Mouse (Mus musculus): ENCODE measurements around the gene Gpc5. TPM values are rescaled to one million over a fixed set of nuclear protein-coding genes. Genes with fewer than 3 reads are reported as not detected.

Gpc5 gene
- polyA plus RNA-seq, 1 experiment from 2014 or later = 10.4 TPM

DNA sequence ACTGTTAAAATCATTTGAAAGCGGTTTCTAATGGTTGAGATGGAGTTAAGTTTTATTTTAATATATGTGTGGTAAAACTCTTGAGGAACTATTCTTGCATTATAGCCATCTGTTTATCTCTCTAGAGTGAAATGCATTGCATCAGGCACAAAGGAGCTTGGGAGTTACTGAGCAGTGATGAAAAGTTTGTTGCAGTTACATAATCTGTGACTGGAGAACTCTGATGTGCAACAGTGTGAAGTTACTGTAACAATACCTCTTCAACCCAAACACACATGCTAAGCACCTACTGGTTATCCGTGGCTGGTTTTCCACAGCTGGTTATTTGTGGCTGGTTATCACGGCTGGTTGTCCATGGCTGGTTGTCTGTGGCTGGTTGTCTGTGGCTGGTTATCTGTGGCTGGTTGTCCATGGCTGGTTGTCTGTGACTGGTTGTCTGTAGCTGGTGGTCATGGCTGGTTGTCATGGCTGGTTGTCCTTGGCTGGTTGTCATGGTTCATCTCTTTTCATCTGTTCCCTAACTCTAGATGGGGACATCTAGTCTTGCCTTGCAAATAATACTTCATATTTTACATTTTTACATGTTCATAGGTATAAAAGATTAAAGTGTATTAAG is 273.4 kb downstream of the Gpc5 start:
- no peak overlapping the region for H3K9ac ChIP-seq (ENCODE audit: low read depth, low read length)
- H3K27ac ChIP-seq (ENCODE audit: low read length) = no peak overlapping the region
- H3K27me3 ChIP-seq (ENCODE audit: control insufficient read depth, insufficient read depth, low read depth, low read length) = no peaks in the 10 kb centered on the region
- H3K4me2 ChIP-seq (ENCODE audit: low read length) = no peak overlapping the region
- no peak overlapping the region for H3K4me3 ChIP-seq (ENCODE audit: low read depth, low read length)
- H3K36me3 ChIP-seq (ENCODE audit: control insufficient read depth, insufficient read depth, low read length) = no peaks in the 10 kb centered on the region
- 96% methylated on average over 3 of the region's 3 CpGs for WGBS
- no peaks in the 10 kb centered on the region for H3K9me3 ChIP-seq (replicated peaks; ENCODE audit: control insufficient read depth, low read length, poor library complexity, severe bottlenecking)
- no peak for ATAC-seq
- H3K4me1 ChIP-seq (ENCODE audit: control insufficient read depth, insufficient read depth, low read length) = no peaks in the 10 kb centered on the region

DNA sequence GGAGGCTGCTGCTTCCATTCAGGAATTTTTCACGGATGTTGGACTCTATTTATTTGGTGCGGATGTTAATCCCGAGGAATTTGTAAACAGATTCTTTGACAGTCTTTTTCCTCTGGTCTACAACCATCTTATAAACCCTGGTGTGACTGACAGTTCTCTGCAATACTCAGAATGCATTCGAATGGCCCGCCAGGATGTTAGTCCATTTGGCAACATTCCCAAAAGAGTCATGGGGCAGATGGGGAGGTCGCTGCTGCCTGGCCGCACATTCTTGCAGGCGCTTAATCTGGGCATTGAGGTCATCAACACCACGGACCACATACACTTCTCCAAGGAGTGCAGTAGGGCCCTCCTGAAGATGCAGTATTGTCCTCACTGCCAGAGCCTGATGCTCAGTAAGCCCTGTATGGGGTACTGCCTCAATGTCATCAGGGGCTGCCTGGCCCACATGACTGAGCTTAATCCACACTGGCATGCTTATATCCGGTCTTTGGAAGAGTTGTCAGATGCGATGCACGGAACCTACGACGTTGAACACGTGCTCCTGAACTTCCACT is 277.7 kb downstream of the Gpc5 start:
- Histone ChIP-seq H3K4me2 (ENCODE audit: low read length) (no peak overlapping the region), H3K36me3 (ENCODE audit: control insufficient read depth, insufficient read depth, low read length) (no peaks in the 10 kb centered on the region), H3K27ac (ENCODE audit: low read length) (no peak overlapping the region), H3K27me3 (ENCODE audit: control insufficient read depth, insufficient read depth, low read depth, low read length) (no peaks in the 10 kb centered on the region), H3K9ac (ENCODE audit: low read depth, low read length) (no peak overlapping the region), H3K4me3 (ENCODE audit: low read depth, low read length) (no peak overlapping the region), H3K9me3 (replicated peaks; ENCODE audit: control insufficient read depth, low read length, poor library complexity, severe bottlenecking) (no peaks in the 10 kb centered on the region), H3K4me1 (ENCODE audit: control insufficient read depth, insufficient read depth, low read length) (no peaks in the 10 kb centered on the region)
- WGBS = 54% methylated on average over 15 of the region's 15 CpGs
- 0 out of 2 replicates have a peak, but pooled peaks have one; percentile 3 for ATAC-seq

DNA sequence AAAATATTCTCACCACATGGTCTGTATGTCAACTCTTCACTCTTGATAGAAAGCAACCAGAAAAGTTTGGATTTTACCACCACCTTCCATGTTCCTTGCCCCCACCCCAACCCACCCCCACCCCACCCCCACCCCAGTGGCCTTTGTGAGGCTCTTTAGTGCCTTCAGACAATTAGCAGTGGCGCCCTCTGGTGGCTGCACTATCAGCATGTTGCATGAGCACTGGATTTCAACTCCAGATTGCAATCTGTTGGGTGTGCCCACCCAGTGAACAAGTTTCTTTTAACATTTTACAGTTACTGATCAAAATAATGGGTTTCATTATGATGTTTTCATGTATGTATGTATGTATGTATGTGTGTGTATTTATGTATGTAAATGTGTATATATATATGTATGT is 279.1 kb downstream of the Gpc5 start:
- Histone ChIP-seq H3K9ac (ENCODE audit: low read depth, low read length) (no peak overlapping the region), H3K36me3 (ENCODE audit: control insufficient read depth, insufficient read depth, low read length) (no peaks in the 10 kb centered on the region), H3K9me3 (replicated peaks; ENCODE audit: control insufficient read depth, low read length, poor library complexity, severe bottlenecking) (no peaks in the 10 kb centered on the region), H3K4me1 (ENCODE audit: control insufficient read depth, insufficient read depth, low read length) (no peaks in the 10 kb centered on the region), H3K27me3 (ENCODE audit: control insufficient read depth, insufficient read depth, low read depth, low read length) (no peaks in the 10 kb centered on the region), H3K4me2 (ENCODE audit: low read length) (no peak overlapping the region), H3K4me3 (ENCODE audit: low read depth, low read length) (no peak overlapping the region), H3K27ac (ENCODE audit: low read length) (no peak overlapping the region)
- no peak for ATAC-seq
- 35% methylated on average over 1 of the region's 1 CpGs for WGBS

DNA sequence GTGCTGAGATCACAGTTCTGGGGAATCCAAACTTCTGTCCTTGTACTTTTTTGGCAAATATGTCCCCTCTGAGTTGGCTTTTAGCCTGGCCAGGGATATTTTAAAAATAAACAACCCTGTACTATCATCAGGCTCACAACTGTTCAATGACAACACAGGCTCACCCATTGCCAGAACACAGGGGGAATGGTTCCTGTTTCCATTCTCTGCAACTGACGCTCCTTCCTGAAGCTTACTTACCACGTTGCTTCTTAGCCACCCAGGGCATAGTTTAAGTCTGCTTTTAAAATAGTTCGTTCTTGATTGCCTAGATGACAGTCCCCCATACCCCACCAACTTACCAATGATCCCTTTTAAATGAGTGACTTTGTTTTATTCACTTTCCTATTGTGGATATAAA is 299.8 kb downstream of the Gpc5 start:
- no peak for ATAC-seq
- H3K27ac ChIP-seq (ENCODE audit: low read length) = no peak overlapping the region
- WGBS = 85% methylated on average over 3 of the region's 3 CpGs

DNA sequence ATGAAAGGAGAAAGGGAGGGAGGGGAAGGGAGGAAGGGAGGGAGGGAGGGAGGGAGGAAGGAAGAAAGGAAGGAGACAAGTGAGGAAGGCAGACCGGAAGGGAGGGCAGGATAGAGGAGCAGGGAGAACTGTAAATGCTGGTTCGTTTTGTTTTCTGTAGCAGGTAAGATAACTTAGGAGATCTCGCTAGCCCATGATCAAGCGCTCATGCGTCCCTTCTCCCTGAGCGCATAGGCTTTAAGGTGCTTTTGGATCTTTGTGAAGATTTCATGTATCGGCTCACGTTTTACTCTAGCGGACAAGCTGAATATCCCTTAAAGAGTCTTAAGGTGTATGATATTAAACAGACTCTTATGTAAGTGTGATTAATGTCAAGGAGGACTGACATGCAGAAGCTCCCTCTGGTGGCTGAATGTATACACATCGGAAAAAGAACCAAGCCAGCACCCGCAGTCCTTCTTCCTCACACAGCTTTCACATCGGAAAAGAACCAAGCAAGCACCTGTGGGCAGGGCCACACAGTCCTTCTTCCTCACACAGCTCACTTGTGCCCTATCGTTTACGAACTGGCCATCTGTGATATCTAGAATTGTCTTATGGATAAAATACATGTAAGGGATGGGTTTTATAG is 301.0 kb downstream of the Gpc5 start:
- 50% methylated on average over 14 of the region's 14 CpGs for whole genome bisulfite sequencing
- no peaks in the 10 kb centered on the region for H3K4me1 ChIP-seq (ENCODE audit: control insufficient read depth, insufficient read depth, low read length)

More for the DNA sequence above, 299.8 kb downstream of the Gpc5 start:
- Histone ChIP-seq H3K4me2 (ENCODE audit: low read length) (no peak overlapping the region), H3K27me3 (ENCODE audit: control insufficient read depth, insufficient read depth, low read depth, low read length) (no peaks in the 10 kb centered on the region), H3K4me3 (ENCODE audit: low read depth, low read length) (no peak overlapping the region), H3K9ac (ENCODE audit: low read depth, low read length) (no peak overlapping the region), H3K4me1 (ENCODE audit: control insufficient read depth, insufficient read depth, low read length) (no peaks in the 10 kb centered on the region), H3K9me3 (replicated peaks; ENCODE audit: control insufficient read depth, low read length, poor library complexity, severe bottlenecking) (no peaks in the 10 kb centered on the region), H3K36me3 (ENCODE audit: control insufficient read depth, insufficient read depth, low read length) (no peaks in the 10 kb centered on the region)

DNA sequence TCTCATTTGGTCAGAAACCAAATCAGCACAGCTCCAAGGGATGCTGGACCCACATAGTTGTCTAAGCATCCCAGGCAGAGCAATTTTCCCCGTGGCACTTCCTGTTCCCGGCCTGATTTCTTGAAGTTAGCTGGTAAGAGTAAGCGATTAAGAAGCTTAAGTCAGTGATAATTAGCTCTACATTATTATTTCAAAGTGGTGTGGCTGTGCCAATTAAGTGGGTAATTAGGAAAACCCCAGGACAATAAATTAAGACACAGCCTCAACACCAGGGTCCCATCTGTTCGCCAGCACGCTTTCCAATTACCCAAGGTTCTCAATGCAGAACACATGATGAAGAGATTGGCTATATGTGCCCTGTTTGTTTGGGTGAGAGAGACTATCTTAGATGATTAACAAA is 314.6 kb downstream of the Gpc5 start:
- Histone ChIP-seq H3K4me1 (ENCODE audit: control insufficient read depth, insufficient read depth, low read length) (no peaks in the 10 kb centered on the region), H3K9ac (ENCODE audit: low read depth, low read length) (no peak overlapping the region), H3K36me3 (ENCODE audit: control insufficient read depth, insufficient read depth, low read length) (no peaks in the 10 kb centered on the region), H3K4me2 (ENCODE audit: low read length) (no peak overlapping the region), H3K27ac (ENCODE audit: low read length) (no peak overlapping the region), H3K4me3 (ENCODE audit: low read depth, low read length) (no peak overlapping the region), H3K9me3 (replicated peaks; ENCODE audit: control insufficient read depth, low read length, poor library complexity, severe bottlenecking) (no peaks in the 10 kb centered on the region), H3K27me3 (ENCODE audit: control insufficient read depth, insufficient read depth, low read depth, low read length) (no peaks in the 10 kb centered on the region)
- peak; percentile 28; the same call in 1 of the 2 replicates for ATAC-seq
- 39% methylated on average over 5 of the region's 5 CpGs for WGBS

More for the DNA sequence above, 301.0 kb downstream of the Gpc5 start:
- Histone ChIP-seq H3K36me3 (ENCODE audit: control insufficient read depth, insufficient read depth, low read length) (no peaks in the 10 kb centered on the region), H3K4me3 (ENCODE audit: low read depth, low read length) (no peak overlapping the region), H3K27ac (ENCODE audit: low read length) (no peak overlapping the region), H3K9ac (ENCODE audit: low read depth, low read length) (no peak overlapping the region), H3K9me3 (replicated peaks; ENCODE audit: control insufficient read depth, low read length, poor library complexity, severe bottlenecking) (no peaks in the 10 kb centered on the region), H3K4me2 (ENCODE audit: low read length) (no peak overlapping the region), H3K27me3 (ENCODE audit: control insufficient read depth, insufficient read depth, low read depth, low read length) (no peaks in the 10 kb centered on the region)
- peak; percentile 58; the same call in 1 of the 2 replicates for ATAC-seq

DNA sequence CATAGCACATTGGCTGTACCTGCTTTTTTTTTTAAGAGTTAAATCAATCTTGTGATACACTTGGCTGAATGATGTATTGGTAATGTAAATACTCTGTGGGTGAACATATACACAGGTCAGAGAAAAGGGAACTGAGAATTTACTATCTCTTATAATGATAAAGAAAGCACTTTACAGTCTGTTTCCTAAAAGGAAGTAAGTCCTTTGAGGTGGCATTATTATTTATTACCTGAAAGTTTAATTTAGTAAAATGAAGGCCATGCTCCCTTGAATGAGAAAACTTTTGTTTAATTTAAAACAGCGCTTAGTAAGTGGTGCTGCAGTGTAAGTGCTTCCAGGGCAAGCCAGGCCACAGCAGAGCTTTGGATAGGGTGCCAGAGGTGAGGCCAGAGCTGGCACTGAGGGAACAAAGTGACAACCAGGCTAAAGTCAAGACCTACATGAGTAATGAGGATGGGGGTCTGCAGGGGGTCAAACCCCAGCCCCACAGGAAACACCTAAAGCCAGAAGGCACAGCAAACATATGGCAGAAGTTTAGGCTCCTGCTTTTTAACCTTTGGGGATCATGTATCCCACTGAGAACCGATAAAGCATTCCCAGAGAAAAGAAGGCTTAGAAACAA is 315.4 kb downstream of the Gpc5 start:
- H3K4me1 ChIP-seq (ENCODE audit: control insufficient read depth, insufficient read depth, low read length) = no peaks in the 10 kb centered on the region
- no peak overlapping the region for H3K4me2 ChIP-seq (ENCODE audit: low read length)
- no peaks in the 10 kb centered on the region for H3K27me3 ChIP-seq (ENCODE audit: control insufficient read depth, insufficient read depth, low read depth, low read length)
- H3K4me3 ChIP-seq (ENCODE audit: low read depth, low read length) = no peak overlapping the region
- H3K9me3 ChIP-seq (replicated peaks; ENCODE audit: control insufficient read depth, low read length, poor library complexity, severe bottlenecking) = no peaks in the 10 kb centered on the region
- WGBS = 77% methylated on average over 2 of the region's 2 CpGs
- no peak overlapping the region for H3K27ac ChIP-seq (ENCODE audit: low read length)
- H3K9ac ChIP-seq (ENCODE audit: low read depth, low read length) = no peak overlapping the region
- ATAC-seq = no peak
- no peaks in the 10 kb centered on the region for H3K36me3 ChIP-seq (ENCODE audit: control insufficient read depth, insufficient read depth, low read length)

DNA sequence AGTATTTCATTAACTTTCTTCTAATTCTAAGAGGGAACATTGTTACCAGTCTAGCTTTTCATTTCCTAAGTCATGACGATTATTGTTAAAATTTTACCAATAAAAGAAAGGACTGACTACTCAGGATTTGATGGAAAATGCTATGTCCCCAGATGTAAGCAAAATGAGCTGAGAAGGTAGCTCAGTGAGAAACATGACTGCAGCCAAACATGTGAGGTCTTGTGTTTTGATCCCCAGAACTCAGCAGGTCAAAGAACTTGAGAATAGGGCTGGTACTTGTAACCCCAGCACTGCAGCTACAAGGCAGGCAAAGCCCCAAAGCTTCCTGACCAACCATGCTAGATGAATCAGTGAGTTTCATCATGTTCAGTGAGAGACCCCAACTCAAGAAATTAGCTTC is 318.9 kb downstream of the Gpc5 start:
- H3K4me3 ChIP-seq (ENCODE audit: low read depth, low read length) = no peak overlapping the region

More for the DNA sequence above, 318.9 kb downstream of the Gpc5 start:
- Histone ChIP-seq H3K9me3 (replicated peaks; ENCODE audit: control insufficient read depth, low read length, poor library complexity, severe bottlenecking) (no peaks in the 10 kb centered on the region), H3K27ac (ENCODE audit: low read length) (no peak overlapping the region), H3K9ac (ENCODE audit: low read depth, low read length) (no peak overlapping the region), H3K4me2 (ENCODE audit: low read length) (no peak overlapping the region), H3K4me1 (ENCODE audit: control insufficient read depth, insufficient read depth, low read length) (no peaks in the 10 kb centered on the region), H3K27me3 (ENCODE audit: control insufficient read depth, insufficient read depth, low read depth, low read length) (no peaks in the 10 kb centered on the region), H3K36me3 (ENCODE audit: control insufficient read depth, insufficient read depth, low read length) (no peaks in the 10 kb centered on the region)
- ATAC-seq = no peak
- 91% methylated on average over 1 of the region's 1 CpGs for WGBS
